Mouse (Mus musculus): ENCODE results near the gene Tmem33.

Gene Tmem33

GRCm38 (mm10) chr5:67321656-67322268 is 61.4 kb downstream of the Tmem33 start:
- DNase-seq (ENCODE audit: inconsistent ontology term), result no peak

- no peak for DNase-seq (ENCODE audit: inconsistent ontology term)
Observed at GRCm38 (mm10) chr5:67324032-67324431, 63.7 kb downstream of the Tmem33 start.

GRCm38 (mm10) chr5:67340811-67341210 is 80.4 kb downstream of the Tmem33 start:
- DNase-seq (ENCODE audit: inconsistent ontology term), result no peak
